Mouse (Mus musculus) kidney, adult 11 months (tissue): ENCODE results near the gene Ptprn2.
A peak's percentile ranks its signal among the peaks of the same experiment; 100 is the strongest.

Experiments
- DNase-seq: peaks from one replicate; pipeline ENCODE4 v3.0.0; 2022

Gene Ptprn2

GRCm38 (mm10) chr12:117016753-117017595, 531.5 kb downstream of the Ptprn2 start:
- no peak for DNase-seq

- DNase-seq, result no peak
These were observed 532.4 kb downstream of the Ptprn2 start for GRCm38 (mm10) chr12:117017912-117018311.

DNA sequence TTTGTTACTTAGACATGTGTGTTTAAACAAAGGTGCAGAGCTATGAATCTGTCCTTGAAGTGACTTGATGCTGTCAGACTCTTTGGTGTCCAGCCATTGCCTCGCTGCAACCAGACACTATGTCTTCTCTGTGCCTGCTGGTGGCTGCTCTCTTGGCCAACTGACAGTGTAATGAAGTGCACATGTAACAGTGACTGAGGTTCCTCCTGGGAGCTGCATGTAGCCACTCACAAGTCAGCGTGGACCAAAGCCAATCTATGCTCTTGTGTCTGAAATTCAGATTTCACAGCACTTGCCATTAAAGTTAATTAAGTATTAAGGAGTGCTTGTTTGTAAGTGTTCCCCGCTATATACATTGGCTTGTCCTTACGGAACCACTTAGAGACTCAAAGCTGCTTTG, 537.7 kb downstream of the Ptprn2 start:
- no peak for DNase-seq

DNA sequence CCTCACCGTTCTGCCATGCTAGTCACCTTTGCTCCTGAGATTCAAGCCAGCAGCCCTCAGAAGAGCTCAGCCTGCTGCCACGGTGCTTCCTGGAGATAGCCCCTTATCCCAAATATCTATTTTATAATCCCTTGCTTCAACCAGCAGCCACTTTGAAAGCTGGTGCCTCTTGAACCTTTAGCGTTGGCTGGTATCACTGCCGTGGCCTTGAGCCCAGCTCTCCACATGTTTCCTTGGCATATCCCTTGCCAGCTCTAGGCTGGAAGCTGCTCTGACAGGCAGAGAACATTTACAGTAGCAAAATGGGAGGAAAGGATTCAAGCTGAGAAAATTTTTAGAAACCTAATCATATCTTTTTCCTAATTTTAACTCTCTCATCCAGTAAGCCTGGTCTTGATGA, 539.4 kb downstream of the Ptprn2 start:
- DNase-seq, result no peak

- DNase-seq, result no peak
These were observed 540.2 kb downstream of the Ptprn2 start for GRCm38 (mm10) chr12:117025676-117026075.

- DNase-seq, result no peak
These were observed 541.8 kb downstream of the Ptprn2 start for GRCm38 (mm10) chr12:117027351-117027750.

GRCm38 (mm10) chr12:117028333-117028961, 542.9 kb downstream of the Ptprn2 start:
- no peak for DNase-seq

GRCm38 (mm10) chr12:117033172-117033571, 547.7 kb downstream of the Ptprn2 start:
- DNase-seq, result no peak

GRCm38 (mm10) chr12:117034506-117034905, 549.0 kb downstream of the Ptprn2 start:
- DNase-seq, result no peak

- peak; percentile 27 for DNase-seq
These were observed 549.7 kb downstream of the Ptprn2 start for GRCm38 (mm10) chr12:117035243-117035642.

DNA sequence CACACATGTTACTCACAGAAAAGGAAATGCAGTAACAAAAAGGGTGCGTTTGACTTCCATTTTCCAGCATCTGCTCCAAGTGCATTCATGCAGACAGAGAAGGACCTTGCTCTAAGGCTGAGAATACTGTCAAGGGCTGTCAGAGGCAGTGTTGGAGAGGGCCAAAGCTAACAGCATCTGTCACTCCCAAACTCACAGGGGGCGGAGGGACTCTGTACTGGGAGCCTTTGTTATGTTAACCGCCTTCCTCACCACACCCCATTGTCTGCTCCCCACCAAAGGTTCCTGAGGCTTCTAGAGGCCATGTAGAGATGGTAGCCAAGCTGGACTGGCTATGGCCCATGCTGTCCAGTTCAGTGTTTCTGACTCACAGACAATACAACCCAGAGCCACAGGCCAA, 553.9 kb downstream of the Ptprn2 start:
- DNase-seq, result no peak

- no peak for DNase-seq
These were observed 555.9 kb downstream of the Ptprn2 start for GRCm38 (mm10) chr12:117041409-117041808.

DNA sequence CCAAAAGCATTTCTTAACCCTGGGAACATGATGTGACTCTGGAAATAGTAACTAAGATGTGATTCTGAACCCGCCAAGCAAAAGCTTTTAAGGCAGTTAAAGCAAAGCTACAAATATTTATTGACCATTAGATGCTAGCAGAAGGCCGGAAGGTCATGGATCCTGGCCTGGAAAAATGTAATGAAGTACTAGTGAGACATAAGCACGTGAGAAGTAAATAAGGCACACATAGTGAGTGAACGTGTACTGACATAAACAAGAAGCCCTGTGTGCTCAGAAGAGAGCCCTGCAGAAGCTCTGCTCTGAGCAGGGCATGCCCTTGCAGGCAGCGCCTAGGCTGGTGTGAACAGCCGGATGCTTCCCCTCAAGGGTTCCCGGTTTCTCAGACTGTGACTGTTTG, 557.2 kb downstream of the Ptprn2 start:
- DNase-seq, result no peak

GRCm38 (mm10) chr12:117047384-117048251, 562.1 kb downstream of the Ptprn2 start:
- no peak for DNase-seq

- DNase-seq, result no peak
These were observed 564.3 kb downstream of the Ptprn2 start for GRCm38 (mm10) chr12:117049829-117050228.

DNA sequence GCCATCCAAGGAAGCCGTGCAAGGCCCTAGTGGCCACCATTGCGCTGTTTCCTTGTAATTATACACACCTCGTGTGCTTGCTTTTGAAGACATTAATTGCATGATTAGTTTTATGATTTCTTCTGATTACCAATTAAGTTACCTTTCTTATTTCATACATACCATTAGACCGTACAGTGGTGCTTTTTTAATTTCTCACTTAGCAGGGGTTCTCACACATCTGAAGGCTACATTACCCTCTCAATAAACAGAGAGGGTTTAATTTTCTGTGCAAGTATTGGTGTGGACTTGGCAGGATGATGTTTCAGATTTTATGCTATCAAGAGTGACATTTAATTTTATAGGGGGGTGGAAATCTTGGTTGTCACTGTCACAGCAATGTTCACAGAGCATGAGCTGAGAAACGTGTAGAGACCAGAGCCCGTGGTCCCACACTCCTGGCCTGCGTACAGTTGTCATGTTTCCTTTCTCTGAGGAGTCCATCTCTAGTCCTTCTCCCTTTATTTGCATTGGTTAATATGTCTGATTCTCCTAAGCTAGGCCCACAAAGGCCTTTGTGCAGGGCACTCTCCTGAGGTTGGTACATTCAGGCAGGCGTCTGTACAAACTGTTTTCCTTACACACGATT, 567.8 kb downstream of the Ptprn2 start:
- DNase-seq, result no peak

DNA sequence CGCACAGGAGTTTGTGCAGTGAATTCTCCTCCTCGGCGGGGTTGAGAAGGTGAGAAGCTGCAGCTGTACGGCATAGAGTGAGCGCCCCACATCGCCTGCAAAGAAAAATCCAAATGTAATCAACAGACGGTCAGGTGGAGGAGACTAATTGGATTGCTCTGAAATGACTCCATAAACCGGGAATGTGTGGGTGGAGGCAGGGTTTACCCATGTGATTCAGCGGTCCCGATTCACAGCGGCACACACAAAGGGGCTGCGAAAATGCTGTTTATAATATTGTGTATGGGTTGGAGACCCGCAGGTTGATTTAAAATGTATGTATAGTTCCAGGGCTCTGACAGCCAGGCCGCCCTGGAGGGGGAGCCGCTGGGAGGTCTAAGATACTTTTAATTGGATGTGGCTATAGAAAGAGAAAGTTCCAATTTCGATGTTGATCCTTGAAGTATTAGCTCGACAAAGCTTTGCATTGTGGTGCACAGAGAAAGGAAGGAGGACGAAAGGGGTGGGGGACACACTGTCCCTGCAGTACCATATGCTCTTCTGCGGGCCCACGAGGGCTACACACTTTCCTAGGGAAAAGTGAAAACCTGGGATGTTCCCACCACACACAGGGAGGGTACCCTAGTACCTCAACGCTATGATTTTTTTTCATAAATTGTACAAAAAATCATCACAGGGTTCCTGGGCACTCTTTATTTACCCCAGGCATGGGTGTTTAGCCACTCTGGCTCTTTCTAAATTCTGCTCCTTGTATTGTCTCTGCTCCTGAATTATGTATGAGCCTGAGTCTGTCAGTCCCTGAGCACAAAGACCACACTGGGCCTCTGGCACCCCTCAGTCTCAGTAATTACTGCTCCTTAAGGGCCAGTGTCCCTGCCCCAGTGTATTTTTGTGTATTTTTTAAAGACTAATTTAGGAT, 568.6 kb downstream of the Ptprn2 start:
- DNase-seq, result no peak

- DNase-seq, result no peak
These were observed 569.5 kb downstream of the Ptprn2 start for GRCm38 (mm10) chr12:117054925-117055570.

GRCm38 (mm10) chr12:117058184-117058958, 572.9 kb downstream of the Ptprn2 start:
- no peak for DNase-seq

DNA sequence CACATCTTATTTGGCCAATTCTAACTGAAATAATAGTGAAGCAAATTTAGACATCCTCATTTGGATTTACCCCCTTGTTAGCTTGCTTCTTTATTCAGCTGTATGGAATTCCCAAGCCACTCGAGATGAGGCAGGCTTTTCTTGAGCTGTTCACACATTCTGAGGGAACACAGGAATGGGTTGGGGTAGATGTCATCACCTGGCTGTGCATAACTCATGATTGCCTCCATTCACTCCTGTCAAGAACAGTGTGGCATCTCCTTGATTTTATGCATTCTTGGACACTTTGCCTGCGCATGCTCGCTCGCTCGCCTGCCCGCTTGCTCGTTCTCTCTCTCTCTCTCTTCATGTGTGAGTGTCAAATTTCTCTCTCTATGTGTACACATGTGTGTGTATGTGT, 573.5 kb downstream of the Ptprn2 start:
- DNase-seq, result no peak
